Mouse (Mus musculus) C2C12 (cell line): ENCODE results near the gene Vegfb.

Source experiments
- CTCF ChIP-seq: IDR thresholded peaks from one replicate; pipeline ENCODE4 v1.5.1; 2011; ENCODE audit not compliant: control insufficient read depth, insufficient read depth, insufficient read length
- FOSL1 ChIP-seq: IDR thresholded peaks from one replicate; pipeline ENCODE4 v1.8.0; 2011; ENCODE audit warnings: mild to moderate bottlenecking, low read length; ENCODE audit not compliant: poor library complexity, insufficient read depth, severe bottlenecking
- MAX ChIP-seq: IDR thresholded peaks from one replicate; pipeline ENCODE4 v1.6.1; 2011; ENCODE audit warnings: mild to moderate bottlenecking, control low read depth

- TF ChIP-seq CTCF (no peak), FOSL1 (no peak), MAX (no peak)
These were observed at the start of gene Vegfb for GRCm38 (mm10) chr19:6987061-6987903.
